Mouse (Mus musculus): Measurements from ENCODE around the gene Lrrc4. TPM values are rescaled to one million over a fixed set of nuclear protein-coding genes. Genes with fewer than 3 reads are reported as not detected.

The Lrrc4 gene
- total and polyA plus RNA-seq, 2 experiments: 0.10 TPM; not detected in 1

GRCm38 (mm10) chr6:28847616-28848015, 16.1 kb upstream of the Lrrc4 start:
- Histone ChIP-seq H3K4me1 (ENCODE audit: control insufficient read depth, insufficient read depth, low read length) (peaks cover 5% of the 10 kb centered on the region; the same call in 1 of the 2 replicates), H3K9ac (ENCODE audit: low read depth, low read length) (no peak overlapping the region), H3K4me3 (ENCODE audit: insufficient read depth, low read depth, low read length) (no peak overlapping the region), H3K27me3 (ENCODE audit: control insufficient read depth, insufficient read depth, low read length) (no peaks in the 10 kb centered on the region), H3K36me3 (ENCODE audit: control insufficient read depth, insufficient read depth, low read length) (no peaks in the 10 kb centered on the region), H3K79me2 (ENCODE audit: control insufficient read depth, insufficient read depth, low read length) (no peaks in the 10 kb centered on the region; the same call in 1 of the 2 replicates), H3K27ac (replicated peaks; ENCODE audit: insufficient read depth, low read depth, low read length) (no peak overlapping the region)
- no peak for TF ChIP-seq POLR2A (IDR thresholded peaks at IDR 0.05; ENCODE audit: extremely low read depth, insufficient read depth, low read length)
- no peak for TF ChIP-seq CTCF (IDR thresholded peaks at IDR 0.05; ENCODE audit: low read depth, low read length)
- WGBS: 38% methylated on average over 6 of the region's 6 CpGs
- DNase-seq (ENCODE audit: extremely low read depth, low read depth, low spot score): peak; percentile 90

GRCm38 (mm10) chr6:28845610-28846009, 14.1 kb upstream of the Lrrc4 start:
- Histone ChIP-seq H3K4me1 (ENCODE audit: control insufficient read depth, insufficient read depth, low read length) (peaks cover 5% of the 10 kb centered on the region; the same call in 1 of the 2 replicates), H3K27ac (replicated peaks; ENCODE audit: insufficient read depth, low read depth, low read length) (no peak overlapping the region)
- 31% methylated on average over 4 of the region's 4 CpGs for WGBS

GRCm38 (mm10) chr6:28842375-28843276, 11.1 kb upstream of the Lrrc4 start:
- DNase-seq (ENCODE audit: extremely low read depth, low read depth, low spot score): no peak
- H3K36me3 ChIP-seq (ENCODE audit: control insufficient read depth, insufficient read depth, low read length): no peaks in the 10 kb centered on the region
- H3K27ac ChIP-seq (replicated peaks; ENCODE audit: insufficient read depth, low read depth, low read length): no peak overlapping the region
- H3K4me3 ChIP-seq (ENCODE audit: insufficient read depth, low read depth, low read length): no peak overlapping the region
- no peak for TF ChIP-seq CTCF (IDR thresholded peaks at IDR 0.05; ENCODE audit: low read depth, low read length)
- no peaks in the 10 kb centered on the region; the same call in 1 of the 2 replicates for H3K79me2 ChIP-seq (ENCODE audit: control insufficient read depth, insufficient read depth, low read length)
- WGBS: 90% methylated on average over 4 of the region's 4 CpGs
- H3K9ac ChIP-seq (ENCODE audit: low read depth, low read length): no peak overlapping the region
- H3K27me3 ChIP-seq (ENCODE audit: control insufficient read depth, insufficient read depth, low read length): no peaks in the 10 kb centered on the region
- H3K4me1 ChIP-seq (ENCODE audit: control insufficient read depth, insufficient read depth, low read length): peaks cover 1% of the 10 kb centered on the region; the same call in 1 of the 2 replicates

More at GRCm38 (mm10) chr6:28845610-28846009, 14.1 kb upstream of the Lrrc4 start:
- no peaks in the 10 kb centered on the region for H3K27me3 ChIP-seq (ENCODE audit: control insufficient read depth, insufficient read depth, low read length)
- no peaks in the 10 kb centered on the region; the same call in 1 of the 2 replicates for H3K79me2 ChIP-seq (ENCODE audit: control insufficient read depth, insufficient read depth, low read length)
- no peak overlapping the region for H3K4me3 ChIP-seq (ENCODE audit: insufficient read depth, low read depth, low read length)
- peak; percentile 56 for DNase-seq (ENCODE audit: extremely low read depth, low read depth, low spot score)
- H3K9ac ChIP-seq (ENCODE audit: low read depth, low read length): no peak overlapping the region
- no peak for TF ChIP-seq POLR2A (IDR thresholded peaks at IDR 0.05; ENCODE audit: extremely low read depth, insufficient read depth, low read length)
- no peak for TF ChIP-seq CTCF (IDR thresholded peaks at IDR 0.05; ENCODE audit: low read depth, low read length)
- H3K36me3 ChIP-seq (ENCODE audit: control insufficient read depth, insufficient read depth, low read length): no peaks in the 10 kb centered on the region

- no peak for DNase-seq (ENCODE audit: extremely low read depth, low read depth, low spot score)
- 89% methylated on average over 3 of the region's 3 CpGs for WGBS
- TF ChIP-seq POLR2A (IDR thresholded peaks at IDR 0.05; ENCODE audit: extremely low read depth, insufficient read depth, low read length): no peak
- no peak for TF ChIP-seq CTCF (IDR thresholded peaks at IDR 0.05; ENCODE audit: low read depth, low read length)
Observed at GRCm38 (mm10) chr6:28841569-28841968, 10.0 kb upstream of the Lrrc4 start.

GRCm38 (mm10) chr6:28836600-28836999, 5.1 kb upstream of the Lrrc4 start:
- Histone ChIP-seq H3K27me3 (ENCODE audit: control insufficient read depth, insufficient read depth, low read length) (no peaks in the 10 kb centered on the region), H3K4me1 (ENCODE audit: control insufficient read depth, insufficient read depth, low read length) (no peaks in the 10 kb centered on the region; the same call in 1 of the 2 replicates), H3K27ac (replicated peaks; ENCODE audit: insufficient read depth, low read depth, low read length) (no peak overlapping the region), H3K36me3 (ENCODE audit: control insufficient read depth, insufficient read depth, low read length) (no peaks in the 10 kb centered on the region), H3K4me3 (ENCODE audit: insufficient read depth, low read depth, low read length) (no peak overlapping the region), H3K79me2 (ENCODE audit: control insufficient read depth, insufficient read depth, low read length) (peaks cover 6% of the 10 kb centered on the region), H3K9ac (ENCODE audit: low read depth, low read length) (no peak overlapping the region)
- TF ChIP-seq CTCF (IDR thresholded peaks at IDR 0.05; ENCODE audit: low read depth, low read length) (no peak; the same call in 1 of the 2 replicates), POLR2A (IDR thresholded peaks at IDR 0.05; ENCODE audit: extremely low read depth, insufficient read depth, low read length) (no peak)
- DNase-seq (ENCODE audit: extremely low read depth, low read depth, low spot score): no peak

More at GRCm38 (mm10) chr6:28841569-28841968, 10.0 kb upstream of the Lrrc4 start:
- H3K4me1 ChIP-seq (ENCODE audit: control insufficient read depth, insufficient read depth, low read length): no peaks in the 10 kb centered on the region; the same call in 1 of the 2 replicates
- no peak overlapping the region for H3K4me3 ChIP-seq (ENCODE audit: insufficient read depth, low read depth, low read length)
- H3K79me2 ChIP-seq (ENCODE audit: control insufficient read depth, insufficient read depth, low read length): no peaks in the 10 kb centered on the region; the same call in 1 of the 2 replicates
- no peaks in the 10 kb centered on the region for H3K36me3 ChIP-seq (ENCODE audit: control insufficient read depth, insufficient read depth, low read length)
- no peak overlapping the region for H3K27ac ChIP-seq (replicated peaks; ENCODE audit: insufficient read depth, low read depth, low read length)
- no peaks in the 10 kb centered on the region for H3K27me3 ChIP-seq (ENCODE audit: control insufficient read depth, insufficient read depth, low read length)
- no peak overlapping the region for H3K9ac ChIP-seq (ENCODE audit: low read depth, low read length)

GRCm38 (mm10) chr6:28834046-28834445, 2.5 kb upstream of the Lrrc4 start:
- no peak for TF ChIP-seq CTCF (IDR thresholded peaks at IDR 0.05; ENCODE audit: low read depth, low read length)
- TF ChIP-seq POLR2A (IDR thresholded peaks at IDR 0.05; ENCODE audit: extremely low read depth, insufficient read depth, low read length): no peak
- no peak for DNase-seq (ENCODE audit: extremely low read depth, low read depth, low spot score)
- no peaks in the 10 kb centered on the region for H3K27me3 ChIP-seq (ENCODE audit: control insufficient read depth, insufficient read depth, low read length)
- 93% methylated on average over 2 of the region's 2 CpGs for WGBS
- no peaks in the 10 kb centered on the region for H3K36me3 ChIP-seq (ENCODE audit: control insufficient read depth, insufficient read depth, low read length)
- no peak overlapping the region for H3K9ac ChIP-seq (ENCODE audit: low read depth, low read length)
- H3K4me3 ChIP-seq (ENCODE audit: insufficient read depth, low read depth, low read length): no peak overlapping the region
- peaks cover 6% of the 10 kb centered on the region for H3K79me2 ChIP-seq (ENCODE audit: control insufficient read depth, insufficient read depth, low read length)
- no peaks in the 10 kb centered on the region; the same call in 1 of the 2 replicates for H3K4me1 ChIP-seq (ENCODE audit: control insufficient read depth, insufficient read depth, low read length)
- no peak overlapping the region for H3K27ac ChIP-seq (replicated peaks; ENCODE audit: insufficient read depth, low read depth, low read length)

All from liver, adult 2 months (tissue).